Mouse (Mus musculus) urinary bladder, adult 2 months (tissue): ENCODE data around the gene Gm4340. TPM values are rescaled to one million over a fixed set of nuclear protein-coding genes. Genes with fewer than 3 reads are reported as not detected.
"Not testable (repeated sequence)": the region's sequence is repeated elsewhere in the genome, so short reads cannot be mapped to it uniquely, and the experiment has no call there.

ENCODE experiments used
- DNase-seq: peaks from one replicate; pipeline ENCODE4 v3.0.0; 2022; ENCODE audit warnings: low spot score
- polyA plus RNA-seq: library from polyadenylated mRNA; depleted of rRNA; stranded (reverse); fragments of >200 nt; gene quantifications from 2 replicates; pipeline ENCODE4 v1.2.3, GENCODE M21; 2012; rRNA removed

Gm4340 gene
- polyA plus RNA-seq: not detected in 2 replicates

GRCm38 (mm10) chr10:104193742-104194141 is at the start of gene Gm4340:
Gene Gm4340, plus strand, starts transcription at chr10:104194042.
- not testable (repeated sequence) for DNase-seq

- DNase-seq: not testable (repeated sequence)
These were observed 42.6 kb upstream of the Gm4340 start, which contains the start of gene Gm6763 for GRCm38 (mm10) chr10:104151197-104151596. Gene Gm6763, plus strand, starts transcription at chr10:104151497.

- DNase-seq: not testable (repeated sequence)
These were observed 34.1 kb upstream of the Gm4340 start, which contains the start of gene Gm8764 for GRCm38 (mm10) chr10:104159706-104160105. Gene Gm8764, plus strand, starts transcription at chr10:104160006.

GRCm38 (mm10) chr10:104168215-104168614 is 25.6 kb upstream of the Gm4340 start, which contains the start of gene Gm21304:
Gene Gm21304, plus strand, starts transcription at chr10:104168515.
- DNase-seq: not testable (repeated sequence)

- DNase-seq: not testable (repeated sequence)
These were observed 17.1 kb upstream of the Gm4340 start, which contains the start of gene Gm21312 for GRCm38 (mm10) chr10:104176724-104177123. Gene Gm21312, plus strand, starts transcription at chr10:104177024.

- DNase-seq: not testable (repeated sequence)
These were observed 8.6 kb upstream of the Gm4340 start, which contains the start of gene Gm20765 for GRCm38 (mm10) chr10:104185233-104185632. Gene Gm20765, plus strand, starts transcription at chr10:104185533.

GRCm38 (mm10) chr10:104209655-104210054 is 15.8 kb downstream of the Gm4340 start:
- DNase-seq: no peak

- no peak for DNase-seq
These were observed 16.6 kb downstream of the Gm4340 start for GRCm38 (mm10) chr10:104210268-104210990.

GRCm38 (mm10) chr10:104214527-104214926 is 20.7 kb downstream of the Gm4340 start:
- no peak for DNase-seq

GRCm38 (mm10) chr10:104220303-104221021 is 26.6 kb downstream of the Gm4340 start:
- no peak for DNase-seq

Other genes starting within 250 kb of the Gm4340 start
- not detected in 2 replicates for gene Gm21293, start 51.1 kb upstream of the Gm4340 start, polyA plus RNA-seq
- not detected in 2 replicates for gene Gm6763, start 42.5 kb upstream of the Gm4340 start, polyA plus RNA-seq
- not detected in 2 replicates for gene Gm8764, start 34.0 kb upstream of the Gm4340 start, polyA plus RNA-seq
- gene Gm21304, start 25.5 kb upstream of the Gm4340 start, polyA plus RNA-seq: not detected in 2 replicates
- gene Gm21312, start 17.0 kb upstream of the Gm4340 start, polyA plus RNA-seq: not detected in 2 replicates
- gene Gm20765, start 8.5 kb upstream of the Gm4340 start, polyA plus RNA-seq: not detected in 2 replicates